Mouse (Mus musculus) heart, postnatal 10 days (tissue): Measurements from ENCODE around the gene Hcst. TPM values are rescaled to one million over a fixed set of nuclear protein-coding genes. Genes with fewer than 3 reads are reported as not detected.

Experiments
- DNase-seq, 2 experiments: peaks; one replicate each; pipeline ENCODE4 v3.0.0; 2021
- intact Hi-C: fragments of 180-260 bp; cut with DNase I; formaldehyde crosslinking; loops from one replicate; pipeline ENCODE4 v1.15.1; 2025
- total RNA-seq, 2 experiments: library from RNA; stranded (reverse); gene quantifications; 2 replicates each; pipeline ENCODE4 v1.2.3; 2021

The Hcst gene
- 1 to 10 TPM in 1 of 2 experiments, under 1 TPM in 1; 0.92 to 1.8 TPM for total RNA-seq

GRCm38 (mm10) chr7:30419561-30420499 lies at the start of gene Hcst:
Gene Hcst (minus strand): TSS chr7:30419854.
- DNase-seq, result peak in 1 of 2 experiments; percentile 34
- intact Hi-C loops, result no loop called here

- intact Hi-C loops, result no loop called here
- no peak for DNase-seq
Measured at GRCm38 (mm10) chr7:30464816-30465300, 45.2 kb upstream of the Hcst start.

GRCm38 (mm10) chr7:30463996-30464395 lies 44.3 kb upstream of the Hcst start:
- intact Hi-C loops, result no loop called here

GRCm38 (mm10) chr7:30463568-30463967 lies 43.9 kb upstream of the Hcst start:
- no peak for DNase-seq
- intact Hi-C loops, result no loop called here

More at GRCm38 (mm10) chr7:30463996-30464395, 44.3 kb upstream of the Hcst start:
- no peak for DNase-seq

- no peak for DNase-seq
- intact Hi-C loops, result no loop called here
Measured at GRCm38 (mm10) chr7:30459484-30459883, 39.8 kb upstream of the Hcst start.

GRCm38 (mm10) chr7:30457629-30458330 lies 38.1 kb upstream of the Hcst start, which contains the start of the genes Kirrel2 and Nphs1:
Gene Kirrel2 (minus strand): TSS chr7:30457690.
Gene Nphs1 (plus strand): TSS chr7:30458315.
- intact Hi-C loops, result no loop called here
- peak; percentile 12 to 24 for DNase-seq

GRCm38 (mm10) chr7:30456911-30457628 lies 37.4 kb upstream of the Hcst start:
- DNase-seq, result peak; percentile 8 to 12
- intact Hi-C loops, result no loop called here

- intact Hi-C loops, result no loop called here
- no peak for DNase-seq
Measured at GRCm38 (mm10) chr7:30456487-30456886, 36.8 kb upstream of the Hcst start.

GRCm38 (mm10) chr7:30454259-30454658 lies 34.6 kb upstream of the Hcst start:
- intact Hi-C loops, result no loop called here
- DNase-seq, result no peak

GRCm38 (mm10) chr7:30453766-30454165 lies 34.1 kb upstream of the Hcst start:
- intact Hi-C loops, result no loop called here
- no peak for DNase-seq

- intact Hi-C loops, result no loop called here
- no peak for DNase-seq
Measured at GRCm38 (mm10) chr7:30453327-30453726, 33.7 kb upstream of the Hcst start.

GRCm38 (mm10) chr7:30450241-30450640 lies 30.6 kb upstream of the Hcst start:
- intact Hi-C loops, result no loop called here
- DNase-seq, result no peak

- intact Hi-C loops, result no loop called here
- peak; percentile 42 to 47 for DNase-seq
Measured at GRCm38 (mm10) chr7:30444971-30445751, 25.5 kb upstream of the Hcst start, which contains the start of gene Aplp1. Gene Aplp1 (minus strand): TSS chr7:30445535.

GRCm38 (mm10) chr7:30444154-30444970 lies 24.7 kb upstream of the Hcst start:
- DNase-seq, result peak in 1 of 2 experiments; percentile 16
- intact Hi-C loops, result no loop called here

- DNase-seq, result no peak
- intact Hi-C loops, result no loop called here
Measured at GRCm38 (mm10) chr7:30443696-30444095, 24.0 kb upstream of the Hcst start.

- intact Hi-C loops, result loop anchor here (2.0 kb wide), 2 partner anchors 32 to 52 kb away; partner anchors contain the start of gene Prodh2
- peak in 1 of 2 experiments; percentile 55 for DNase-seq
Measured at GRCm38 (mm10) chr7:30440697-30441096, 21.0 kb upstream of the Hcst start.

GRCm38 (mm10) chr7:30439734-30440133 lies 20.1 kb upstream of the Hcst start:
- intact Hi-C loops, result loop anchor here (2.0 kb wide), 2 partner anchors 33 to 53 kb away; partner anchors contain the start of gene Prodh2
- DNase-seq, result no peak

GRCm38 (mm10) chr7:30436879-30437278 lies 17.2 kb upstream of the Hcst start:
- intact Hi-C loops, result no loop called here

GRCm38 (mm10) chr7:30435156-30435555 lies 15.5 kb upstream of the Hcst start:
- intact Hi-C loops, result no loop called here
- DNase-seq, result no peak

More at GRCm38 (mm10) chr7:30436879-30437278, 17.2 kb upstream of the Hcst start:
- no peak for DNase-seq
